Mouse (Mus musculus) small intestine, adult 2 months (tissue): ENCODE results near the gene Klf13. TPM values are rescaled to one million over a fixed set of nuclear protein-coding genes. Genes with fewer than 3 reads are reported as not detected.

Source experiments
- H3K27ac ChIP-seq: fragments of 200-500 bp; 2 replicates; pipeline ENCODE4 v1.5.1; 2012; ENCODE audit warnings: low read depth, low read length, control low read depth, inconsistent platforms; ENCODE audit not compliant: insufficient read depth
- H3K27me3 ChIP-seq: fragments of 200-500 bp; 2 replicates; pipeline ENCODE4 v1.6.1; 2012; ENCODE audit warnings: mild to moderate bottlenecking, moderate library complexity, low read length, inconsistent platforms; ENCODE audit not compliant: control insufficient read depth, insufficient read depth
- H3K36me3 ChIP-seq: fragments of 200-500 bp; 2 replicates; pipeline ENCODE4 v1.6.1; 2012; ENCODE audit warnings: mild to moderate bottlenecking, low read length, control low read depth, inconsistent platforms; ENCODE audit not compliant: control insufficient read depth, insufficient read depth
- H3K4me1 ChIP-seq: fragments of 200-500 bp; 2 replicates; pipeline ENCODE4 v1.6.1; 2012; ENCODE audit warnings: low read length, inconsistent platforms, mixed read lengths; ENCODE audit not compliant: control insufficient read depth, insufficient read depth, insufficient read length
- H3K4me3 ChIP-seq: fragments of 200-500 bp; 2 replicates; pipeline ENCODE4 v1.5.1; 2012; ENCODE audit warnings: low read depth, mild to moderate bottlenecking, control low read depth, inconsistent platforms, low read length, moderate library complexity
- CTCF ChIP-seq: fragments of 200-500 bp; IDR thresholded peaks from 2 replicates; pipeline ENCODE4 v1.5.1; 2012; ENCODE audit warnings: low read depth, mild to moderate bottlenecking, control low read depth, inconsistent platforms, low read length, moderate library complexity, mixed read lengths; ENCODE audit not compliant: insufficient replicate concordance, insufficient read length; ENCODE audit errors: extremely low read depth
- POLR2A ChIP-seq: fragments of 200-500 bp; IDR thresholded peaks from 2 replicates; pipeline ENCODE4 v1.6.1; 2012; ENCODE audit warnings: low read depth, mild to moderate bottlenecking, control low read depth, inconsistent platforms, low read length, moderate library complexity
- WGBS: fragments of 180-500 bp; shearing (Covaris S2); methylation state at CpG from one replicate; pipeline ENCODE4 v1.1.7; 2018; 5-methylcytosine and 5-hydroxymethylcytosine counted together
- polyA plus RNA-seq: library from polyadenylated mRNA; depleted of rRNA; stranded (reverse); fragments of >200 nt; gene quantifications from 2 replicates; pipeline ENCODE4 v1.2.3, GENCODE M21; 2012

Gene Klf13
- polyA plus RNA-seq, 1 experiment, result 55.1 TPM

- peak overlapping the region; percentile 98 for H3K27ac ChIP-seq
- no peaks in the 10 kb centered on the region for H3K36me3 ChIP-seq
- H3K4me1 ChIP-seq, result peaks cover 21% of the 10 kb centered on the region
- 1% methylated on average over 121 of the region's 121 CpGs for WGBS
- H3K4me3 ChIP-seq, result peak overlapping the region; percentile 84
- TF ChIP-seq CTCF (no peak), POLR2A (no peak)
- H3K27me3 ChIP-seq, result no peaks in the 10 kb centered on the region
Observed at GRCm38 (mm10) chr7:63938066-63938913, 425 bp downstream of the Klf13 start.

DNA sequence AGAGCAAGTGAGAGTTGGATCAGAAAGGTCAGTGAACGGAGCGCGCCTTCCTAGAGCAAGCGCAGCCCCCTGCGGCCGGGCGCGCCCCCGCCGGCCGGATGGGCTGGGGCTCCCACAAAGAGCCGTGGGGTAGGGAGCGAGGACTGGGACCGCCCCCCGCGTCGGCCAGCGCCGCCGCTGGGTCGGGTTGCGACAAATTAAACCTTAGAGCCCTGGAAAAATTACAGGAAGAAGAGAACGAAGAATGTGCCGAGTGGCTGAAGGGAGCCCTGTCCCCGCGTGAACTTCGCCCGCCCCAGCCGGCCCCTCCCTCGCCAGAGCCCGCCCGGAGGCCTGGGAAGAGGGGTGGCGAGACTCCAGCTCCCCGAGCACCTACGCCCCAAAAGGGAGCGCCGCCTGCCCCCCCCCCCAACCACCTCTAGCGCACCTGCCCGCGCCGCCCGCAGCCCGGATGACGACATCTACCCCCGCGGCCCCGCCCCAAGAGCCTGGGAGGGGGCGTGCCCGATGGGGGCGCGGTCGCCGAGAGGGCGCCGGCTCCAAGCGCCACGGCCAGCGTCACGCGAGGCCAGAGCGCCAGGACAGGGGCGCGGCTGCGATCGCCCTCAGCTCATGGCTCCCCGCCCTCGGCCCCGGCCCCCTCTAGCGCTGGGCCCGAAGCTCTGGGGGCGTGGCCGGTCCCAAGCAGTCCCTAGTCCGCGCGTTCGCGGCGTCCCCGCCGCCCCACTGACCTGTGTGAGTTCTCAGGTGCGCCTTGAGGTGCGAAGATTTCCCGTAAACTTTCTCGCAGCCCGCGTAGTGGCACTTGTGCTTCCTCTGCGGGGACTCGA is 1.3 kb downstream of the Klf13 start:
- H3K27me3 ChIP-seq, result no peaks in the 10 kb centered on the region
- peak overlapping the region; percentile 84 for H3K4me3 ChIP-seq
- WGBS, result 1% methylated on average over 87 of the region's 88 CpGs
- no peaks in the 10 kb centered on the region for H3K36me3 ChIP-seq
- peaks cover 21% of the 10 kb centered on the region for H3K4me1 ChIP-seq
- peak overlapping the region; percentile 98 for H3K27ac ChIP-seq
- TF ChIP-seq CTCF, result peak; percentile 21; the same call in 1 of the 2 replicates
- peak; percentile 56 for TF ChIP-seq POLR2A

GRCm38 (mm10) chr7:63936986-63937235 is 1.8 kb downstream of the Klf13 start:
- peak overlapping the region; percentile 94 for H3K27ac ChIP-seq
- peaks cover 24% of the 10 kb centered on the region for H3K4me1 ChIP-seq
- H3K27me3 ChIP-seq, result no peaks in the 10 kb centered on the region
- under 1% methylated on average over 11 of the region's 11 CpGs for WGBS
- no peaks in the 10 kb centered on the region for H3K36me3 ChIP-seq
- peak overlapping the region; percentile 84 for H3K4me3 ChIP-seq
- no peak for TF ChIP-seq CTCF
- no peak; the same call in 1 of the 2 replicates for TF ChIP-seq POLR2A

- WGBS, result under 1% methylated on average over 34 of the region's 34 CpGs
- Histone ChIP-seq H3K36me3 (no peaks in the 10 kb centered on the region), H3K4me3 (peak overlapping the region; percentile 84), H3K4me1 (peaks cover 27% of the 10 kb centered on the region), H3K27me3 (no peaks in the 10 kb centered on the region), H3K27ac (peak overlapping the region; percentile 94)
- peak; percentile 39; the same call in 1 of the 2 replicates for TF ChIP-seq CTCF
- TF ChIP-seq POLR2A, result peak; percentile 79
Observed at GRCm38 (mm10) chr7:63936188-63936985, 2.3 kb downstream of the Klf13 start.

GRCm38 (mm10) chr7:63935809-63936187 is 2.9 kb downstream of the Klf13 start:
- Histone ChIP-seq H3K36me3 (no peaks in the 10 kb centered on the region), H3K27ac (peak overlapping the region; percentile 94), H3K27me3 (no peaks in the 10 kb centered on the region), H3K4me3 (peak overlapping the region; percentile 84), H3K4me1 (peaks cover 30% of the 10 kb centered on the region)
- 28% methylated on average over 8 of the region's 8 CpGs for WGBS
- TF ChIP-seq CTCF, result no peak
- no peak for TF ChIP-seq POLR2A

- Histone ChIP-seq H3K27ac (peak overlapping the region; percentile 15; the same call in 1 of the 2 replicates), H3K36me3 (no peaks in the 10 kb centered on the region), H3K4me3 (no peak overlapping the region), H3K27me3 (no peaks in the 10 kb centered on the region), H3K4me1 (peaks cover 30% of the 10 kb centered on the region)
- 43% methylated on average over 1 of the region's 1 CpGs for WGBS
- TF ChIP-seq CTCF (no peak), POLR2A (no peak)
Observed at GRCm38 (mm10) chr7:63934530-63934929, 4.2 kb downstream of the Klf13 start.

GRCm38 (mm10) chr7:63933905-63934304 is 4.8 kb downstream of the Klf13 start:
- WGBS, result 85% methylated on average over 6 of the region's 6 CpGs
- peaks cover 31% of the 10 kb centered on the region for H3K4me1 ChIP-seq
- no peak overlapping the region for H3K27ac ChIP-seq
- H3K4me3 ChIP-seq, result no peak overlapping the region
- TF ChIP-seq POLR2A (no peak), CTCF (no peak)
- H3K36me3 ChIP-seq, result no peaks in the 10 kb centered on the region
- H3K27me3 ChIP-seq, result no peaks in the 10 kb centered on the region
